Mouse (Mus musculus): ENCODE data around the gene Nme1. TPM values are rescaled to one million over a fixed set of nuclear protein-coding genes. Genes with fewer than 3 reads are reported as not detected.

Gene Nme1
- polyA plus RNA-seq, 1 experiment from 2014 or later, result 188 TPM

Other genes starting within 250 kb of the Nme1 start
- gene Utp18, start 82.8 kb downstream of the Nme1 start, polyA plus RNA-seq (2014; fragmentation: Nextera tagmentation; extraction: Ambion mirVana), result 49.2 and 53.0 TPM in 2 replicates
- 29.1 and 31.3 TPM in 2 replicates for gene Mbtd1, start 82.7 kb downstream of the Nme1 start, polyA plus RNA-seq (2014; fragmentation: Nextera tagmentation; extraction: Ambion mirVana)
- 230 and 250 TPM in 2 replicates for gene Nme2, start 12.3 kb downstream of the Nme1 start, polyA plus RNA-seq (2014; fragmentation: Nextera tagmentation; extraction: Ambion mirVana)
- gene Gm20390, start 228 bp downstream of the Nme1 start, polyA plus RNA-seq (2014; fragmentation: Nextera tagmentation; extraction: Ambion mirVana), result 425 and 429 TPM in 2 replicates
- gene Spag9, start 27.6 kb upstream of the Nme1 start, polyA plus RNA-seq (2014; fragmentation: Nextera tagmentation; extraction: Ambion mirVana), result 42.4 and 42.9 TPM in 2 replicates
- gene Tob1, start 242.9 kb upstream of the Nme1 start, polyA plus RNA-seq (2014; fragmentation: Nextera tagmentation; extraction: Ambion mirVana), result 32.0 and 32.8 TPM in 2 replicates

Data from embryonic facial prominence, embryonic 11.5 days (tissue).